Mouse (Mus musculus) forebrain, embryonic 16.5 days (tissue): ENCODE measurements around the gene Capn12. TPM values are rescaled to one million over a fixed set of nuclear protein-coding genes. Genes with fewer than 3 reads are reported as not detected.

Experiments used
- ATAC-seq: fragments of 200-750 bp; cut with Nextera tagmentation; 2 replicates; pipeline ENCODE4 v1.8.0; 2017; ENCODE audit warnings: mild to moderate bottlenecking, moderate library complexity
- H3K27ac ChIP-seq: fragments of 300-500 bp; sonication (generic); 2 replicates; pipeline ENCODE4 v1.5.1; 2014; ENCODE audit warnings: low read length, control low read depth
- H3K27me3 ChIP-seq: fragments of 300-500 bp; sonication (generic); replicated peaks from 2 replicates; pipeline ENCODE4 v1.6.1; 2014; ENCODE audit warnings: low read length; ENCODE audit not compliant: control insufficient read depth, insufficient read depth
- H3K36me3 ChIP-seq: fragments of 300-500 bp; sonication (generic); 2 replicates; pipeline ENCODE4 v1.6.1; 2014; ENCODE audit not compliant: control insufficient read depth, insufficient read depth
- H3K4me1 ChIP-seq: fragments of 300-500 bp; sonication (generic); replicated peaks from 2 replicates; pipeline ENCODE4 v1.6.1; 2014; ENCODE audit warnings: low read length; ENCODE audit not compliant: control insufficient read depth, insufficient read depth
- H3K4me2 ChIP-seq: fragments of 300-500 bp; sonication (generic); 2 replicates; pipeline ENCODE4 v1.6.1; 2014; ENCODE audit warnings: mild to moderate bottlenecking, low read length, control low read depth
- H3K4me3 ChIP-seq: fragments of 300-500 bp; sonication (generic); replicated peaks from 2 replicates; pipeline ENCODE4 v1.5.1; 2014; ENCODE audit warnings: mild to moderate bottlenecking, low read length, control low read depth
- H3K9ac ChIP-seq: fragments of 300-500 bp; sonication (generic); replicated peaks from 2 replicates; pipeline ENCODE4 v1.6.1; 2014; ENCODE audit warnings: low read depth, low read length, control low read depth
- H3K9me3 ChIP-seq: fragments of 300-500 bp; sonication (generic); 2 replicates; pipeline ENCODE4 v1.6.1; 2016; ENCODE audit warnings: low read length; ENCODE audit not compliant: control insufficient read depth
- WGBS: fragments of 180-500 bp; shearing (Covaris S2); extraction: QIAGEN DNeasy Blood & Tissue Kit; methylation state at CpG from one replicate; pipeline ENCODE4 v1.1.7; 2014; 5-methylcytosine and 5-hydroxymethylcytosine counted together
- polyA plus RNA-seq: library from polyadenylated mRNA; unstranded; fragments of >200 nt; fragmentation: Nextera tagmentation; extraction: Ambion mirVana; gene quantifications from 2 replicates; pipeline ENCODE4 v1.2.1, GENCODE M21; 2015

Gene Capn12
- polyA plus RNA-seq, 1 experiment from 2014 or later = 0.81 TPM

- no peak overlapping the region for H3K4me2 ChIP-seq
- H3K27me3 ChIP-seq = no peaks in the 10 kb centered on the region
- no peak overlapping the region for H3K4me3 ChIP-seq
- no peaks in the 10 kb centered on the region; the same call in 1 of the 2 replicates for H3K4me1 ChIP-seq
- ATAC-seq = no peak
- H3K9ac ChIP-seq = no peak overlapping the region
- WGBS = 78% methylated on average over 6 of the region's 6 CpGs
- no peaks in the 10 kb centered on the region for H3K9me3 ChIP-seq
- no peaks in the 10 kb centered on the region for H3K36me3 ChIP-seq
- H3K27ac ChIP-seq = no peak overlapping the region
Observed at GRCm38 (mm10) chr7:28932421-28933041, 51.3 kb downstream of the Capn12 start.

- no peak overlapping the region for H3K9ac ChIP-seq
- no peak overlapping the region for H3K4me2 ChIP-seq
- H3K27ac ChIP-seq = no peak overlapping the region
- H3K9me3 ChIP-seq = no peaks in the 10 kb centered on the region
- no peak for ATAC-seq
- H3K27me3 ChIP-seq = no peaks in the 10 kb centered on the region
- H3K4me3 ChIP-seq = no peak overlapping the region
- H3K36me3 ChIP-seq = no peaks in the 10 kb centered on the region
- no peaks in the 10 kb centered on the region; the same call in 1 of the 2 replicates for H3K4me1 ChIP-seq
- 93% methylated on average over 2 of the region's 2 CpGs for WGBS
Observed at GRCm38 (mm10) chr7:28933825-28934224, 52.6 kb downstream of the Capn12 start.

GRCm38 (mm10) chr7:28936787-28937186, 55.6 kb downstream of the Capn12 start:
- no peaks in the 10 kb centered on the region for H3K9me3 ChIP-seq
- peaks cover 2% of the 10 kb centered on the region; the same call in 1 of the 2 replicates for H3K4me1 ChIP-seq
- H3K4me3 ChIP-seq = no peak overlapping the region
- no peaks in the 10 kb centered on the region for H3K36me3 ChIP-seq
- H3K27ac ChIP-seq = no peak overlapping the region
- no peaks in the 10 kb centered on the region for H3K27me3 ChIP-seq
- H3K9ac ChIP-seq = no peak overlapping the region
- no peak overlapping the region for H3K4me2 ChIP-seq
- no peak for ATAC-seq
- WGBS = 74% methylated on average over 4 of the region's 4 CpGs

- Histone ChIP-seq H3K27ac (no peak overlapping the region), H3K4me1 (peaks cover 5% of the 10 kb centered on the region), H3K36me3 (no peaks in the 10 kb centered on the region), H3K9ac (no peak overlapping the region), H3K4me2 (no peak overlapping the region), H3K27me3 (no peaks in the 10 kb centered on the region), H3K4me3 (no peak overlapping the region), H3K9me3 (no peaks in the 10 kb centered on the region)
- ATAC-seq = peak; percentile 40; the same call in 1 of the 2 replicates
- 46% methylated on average over 4 of the region's 4 CpGs for WGBS
Observed at GRCm38 (mm10) chr7:28938654-28939053, 57.4 kb downstream of the Capn12 start.

GRCm38 (mm10) chr7:28939418-28940183, 58.4 kb downstream of the Capn12 start:
- H3K27me3 ChIP-seq = no peaks in the 10 kb centered on the region
- peaks cover 9% of the 10 kb centered on the region for H3K4me1 ChIP-seq
- ATAC-seq = no peak
- no peak overlapping the region for H3K4me3 ChIP-seq
- H3K9me3 ChIP-seq = no peaks in the 10 kb centered on the region
- H3K36me3 ChIP-seq = no peaks in the 10 kb centered on the region
- no peak overlapping the region for H3K9ac ChIP-seq
- H3K4me2 ChIP-seq = no peak overlapping the region
- no peak overlapping the region for H3K27ac ChIP-seq
- WGBS = 91% methylated on average over 7 of the region's 7 CpGs

GRCm38 (mm10) chr7:28941129-28941528, 59.9 kb downstream of the Capn12 start:
- H3K4me3 ChIP-seq = no peak overlapping the region
- no peaks in the 10 kb centered on the region for H3K36me3 ChIP-seq
- peaks cover 24% of the 10 kb centered on the region for H3K4me1 ChIP-seq
- 82% methylated on average over 4 of the region's 4 CpGs for WGBS
- no peak for ATAC-seq
- H3K9ac ChIP-seq = no peak overlapping the region
- H3K9me3 ChIP-seq = no peaks in the 10 kb centered on the region
- no peaks in the 10 kb centered on the region for H3K27me3 ChIP-seq
- no peak overlapping the region for H3K4me2 ChIP-seq
- H3K27ac ChIP-seq = no peak overlapping the region

- no peak overlapping the region for H3K9ac ChIP-seq
- H3K4me1 ChIP-seq = peaks cover 24% of the 10 kb centered on the region
- H3K4me2 ChIP-seq = no peak overlapping the region
- H3K4me3 ChIP-seq = no peak overlapping the region
- H3K27me3 ChIP-seq = no peaks in the 10 kb centered on the region
- WGBS = 83% methylated on average over 4 of the region's 4 CpGs
- ATAC-seq = no peak
- H3K9me3 ChIP-seq = no peaks in the 10 kb centered on the region
- H3K27ac ChIP-seq = no peak overlapping the region
- no peaks in the 10 kb centered on the region for H3K36me3 ChIP-seq
Observed at GRCm38 (mm10) chr7:28941542-28941941, 60.3 kb downstream of the Capn12 start.

Other genes starting within 250 kb of the Capn12 start
- 6.3 and 11.1 TPM in 2 replicates for gene Fbxo27, start 188.6 kb upstream of the Capn12 start, polyA plus RNA-seq
- gene Fbxo17, start 164.6 kb upstream of the Capn12 start, polyA plus RNA-seq = 3.3 and 4.2 TPM in 2 replicates
- gene Mrps12, start 139.6 kb upstream of the Capn12 start, polyA plus RNA-seq = 105 and 111 TPM in 2 replicates
- gene Sars2, start 139.4 kb upstream of the Capn12 start, polyA plus RNA-seq = 16.9 and 17.2 TPM in 2 replicates
- gene Ccer2, start 125.2 kb upstream of the Capn12 start, polyA plus RNA-seq = not detected in 2 replicates
- gene Sirt2, start 114.7 kb upstream of the Capn12 start, polyA plus RNA-seq = 107 and 122 TPM in 2 replicates
- gene Nfkbib, start 113.9 kb upstream of the Capn12 start, polyA plus RNA-seq = 58.8 and 62.1 TPM in 2 replicates
- gene Rinl, start 92.5 kb upstream of the Capn12 start, polyA plus RNA-seq = 1.2 and 1.3 TPM in 2 replicates
- gene Hnrnpl, start 72.9 kb upstream of the Capn12 start, polyA plus RNA-seq = 185 and 203 TPM in 2 replicates
- 87.1 and 97.7 TPM in 2 replicates for gene Ech1, start 56.2 kb upstream of the Capn12 start, polyA plus RNA-seq
- gene Lgals4, start 47.6 kb upstream of the Capn12 start, polyA plus RNA-seq = 5.2 and 5.7 TPM in 2 replicates
- gene Lgals7, start 17.6 kb upstream of the Capn12 start, polyA plus RNA-seq = 1.7 and 2.9 TPM in 2 replicates
- 150 and 155 TPM in 2 replicates for gene Actn4, start 80.9 kb downstream of the Capn12 start, polyA plus RNA-seq
- 296 and 297 TPM in 2 replicates for gene Eif3k, start 100.4 kb downstream of the Capn12 start, polyA plus RNA-seq
- gene Map4k1, start 100.6 kb downstream of the Capn12 start, polyA plus RNA-seq = 6.7 and 10.0 TPM in 2 replicates
- gene Ryr1, start 243.8 kb downstream of the Capn12 start, polyA plus RNA-seq = 16.1 and 19.7 TPM in 2 replicates